Comparison of ENCODE assay signal across 8 mouse cellular contexts in genomic region chr9:21926784-21927183, GRCm38 (mm10). TPM values are rescaled to one million over a fixed set of nuclear protein-coding genes. Genes with fewer than 3 reads are reported as not detected.
DNase-seq lines count a peak whose midpoint lies in the region; ATAC-seq and TF ChIP-seq lines count a peak whose summit lies in the region.

No protein-coding gene starts in this region.

- peak overlapping the region; percentile 61 for H3K4me2 ChIP-seq in forebrain, embryonic 12.5 days
- peak overlapping the region; percentile 56 for H3K4me2 ChIP-seq in limb, embryonic 15.5 days
- H3K4me2 ChIP-seq in neural tube, embryonic 13.5 days: peak overlapping the region; percentile 67

- H3K9me3 ChIP-seq in forebrain, embryonic 12.5 days: no peaks in the 10 kb centered on the region
- no peaks in the 10 kb centered on the region for H3K9me3 ChIP-seq in limb, embryonic 15.5 days
- H3K9me3 ChIP-seq in neural tube, embryonic 13.5 days: no peaks in the 10 kb centered on the region

- no peaks in the 10 kb centered on the region for H3K36me3 ChIP-seq in spleen, adult 2 months (ENCODE audit: control insufficient read depth, insufficient read depth, low read length)
- H3K36me3 ChIP-seq in forebrain, embryonic 12.5 days (replicated peaks): peaks cover 4% of the 10 kb centered on the region
- peaks cover 5% of the 10 kb centered on the region; the same call in 1 of the 2 replicates for H3K36me3 ChIP-seq in limb, embryonic 15.5 days
- peaks cover 7% of the 10 kb centered on the region; the same call in 1 of the 2 replicates for H3K36me3 ChIP-seq in neural tube, embryonic 13.5 days

- DNase-seq in spleen, adult 2 months (ENCODE audit: low read depth in 1 of 2, low spot score in 2 of 2): no peak
- no peak for DNase-seq in spleen, postnatal 36 days (ENCODE audit: low spot score in 2 of 2)
- no peak for DNase-seq in thymus, postnatal 14 days
- no peak for DNase-seq in left cerebral cortex, postnatal 10 days (ENCODE audit: extremely low spot score in 1 of 2, low spot score in 2 of 2)
- no peak for DNase-seq in ovary, postnatal 10 days (ENCODE audit: low spot score)

- 10% methylated on average over 6 of the region's 6 CpGs for WGBS in spleen, adult 2 months
- 3% methylated on average over 6 of the region's 6 CpGs for WGBS in forebrain, embryonic 12.5 days
- 3% methylated on average over 6 of the region's 6 CpGs for WGBS in limb, embryonic 15.5 days
- 3% methylated on average over 6 of the region's 6 CpGs for WGBS in neural tube, embryonic 13.5 days

- H3K4me3 ChIP-seq in spleen, adult 2 months (ENCODE audit: extremely low read depth, insufficient read depth, insufficient read length): peak overlapping the region; percentile 44
- H3K4me3 ChIP-seq in forebrain, embryonic 12.5 days (replicated peaks): peak overlapping the region; percentile 49
- peak overlapping the region; percentile 51 for H3K4me3 ChIP-seq in limb, embryonic 15.5 days
- H3K4me3 ChIP-seq in neural tube, embryonic 13.5 days: peak overlapping the region; percentile 52

- intact Hi-C loops in left cerebral cortex, postnatal 10 days (cut with DNase I): no loop called here

- 0 out of 2 replicates have a peak, but pooled peaks have one; percentile 2 for ATAC-seq in forebrain, embryonic 12.5 days (ENCODE audit: low FRiP score)
- ATAC-seq in limb, embryonic 15.5 days (ENCODE audit: insufficient number of reproducible peaks, low FRiP score, low TSS enrichment, low read depth): no peak
- ATAC-seq in neural tube, embryonic 13.5 days (ENCODE audit: low read depth): peak; percentile 15; the same call in 1 of the 2 replicates

- no peaks in the 10 kb centered on the region; the same call in none of the 2 replicates for H3K4me1 ChIP-seq in spleen, adult 2 months (ENCODE audit: control insufficient read depth, insufficient read depth, insufficient read length)
- peaks cover 16% of the 10 kb centered on the region for H3K4me1 ChIP-seq in forebrain, embryonic 12.5 days
- peaks cover 17% of the 10 kb centered on the region for H3K4me1 ChIP-seq in limb, embryonic 15.5 days
- peaks cover 16% of the 10 kb centered on the region for H3K4me1 ChIP-seq in neural tube, embryonic 13.5 days (replicated peaks)

- peak overlapping the region; percentile 67 for H3K9ac ChIP-seq in forebrain, embryonic 12.5 days
- peak overlapping the region; percentile 34 for H3K9ac ChIP-seq in limb, embryonic 15.5 days
- peak overlapping the region; percentile 79 for H3K9ac ChIP-seq in neural tube, embryonic 13.5 days

- no peak overlapping the region for H3K27ac ChIP-seq in spleen, adult 2 months (ENCODE audit: insufficient read depth, low read length)
- H3K27ac ChIP-seq in forebrain, embryonic 12.5 days: peak overlapping the region; percentile 33; the same call in 1 of the 2 replicates
- peak overlapping the region; percentile 59 for H3K27ac ChIP-seq in limb, embryonic 15.5 days
- peak overlapping the region; percentile 71 for H3K27ac ChIP-seq in neural tube, embryonic 13.5 days (replicated peaks)

- no peak for TF ChIP-seq CTCF in spleen, adult 2 months (IDR thresholded peaks at IDR 0.05; ENCODE audit: extremely low read depth, insufficient read depth, insufficient read length, insufficient replicate concordance)

- H3K27me3 ChIP-seq in spleen, adult 2 months (ENCODE audit: control insufficient read depth, insufficient read depth, low read length): no peaks in the 10 kb centered on the region
- H3K27me3 ChIP-seq in forebrain, embryonic 12.5 days: no peaks in the 10 kb centered on the region; the same call in 1 of the 2 replicates
- no peaks in the 10 kb centered on the region for H3K27me3 ChIP-seq in limb, embryonic 15.5 days
- no peaks in the 10 kb centered on the region for H3K27me3 ChIP-seq in neural tube, embryonic 13.5 days

- TF ChIP-seq POLR2A in spleen, adult 2 months (IDR thresholded peaks at IDR 0.05; ENCODE audit: low read depth, low read length): no peak

RNA-seq across cellular contexts. Expression of gene Ccdc159, which starts 0.5 kb away (rescaled TPM):
- 0.75 and 0.95 TPM in 2 replicates for polyA plus RNA-seq in spleen, adult 2 months (2012; rRNA removed)
- 5.2 and 5.8 TPM in 2 replicates for polyA plus RNA-seq in forebrain, embryonic 12.5 days (2016; fragmentation: Nextera tagmentation; extraction: Ambion mirVana)
- polyA plus RNA-seq in limb, embryonic 15.5 days (2015; fragmentation: Nextera tagmentation; extraction: Ambion mirVana): 3.2 and 4.1 TPM in 2 replicates
- polyA plus RNA-seq in neural tube, embryonic 13.5 days (2015; fragmentation: Nextera tagmentation; extraction: Ambion mirVana): 7.6 and 8.3 TPM in 2 replicates
- 10 to 100 TPM; 15.3 to 15.8 TPM for total RNA-seq in left cerebral cortex, postnatal 10 days (2021)

RNA-seq across cellular contexts. Expression of gene Tmem205, which starts 0.6 kb away (rescaled TPM):
- 19.4 and 24.1 TPM in 2 replicates for polyA plus RNA-seq in spleen, adult 2 months (2012; rRNA removed)
- polyA plus RNA-seq in forebrain, embryonic 12.5 days (2016; fragmentation: Nextera tagmentation; extraction: Ambion mirVana): 32.9 and 33.3 TPM in 2 replicates
- 53.4 and 56.0 TPM in 2 replicates for polyA plus RNA-seq in limb, embryonic 15.5 days (2015; fragmentation: Nextera tagmentation; extraction: Ambion mirVana)
- polyA plus RNA-seq in neural tube, embryonic 13.5 days (2015; fragmentation: Nextera tagmentation; extraction: Ambion mirVana): 41.7 and 47.4 TPM in 2 replicates
- total RNA-seq in left cerebral cortex, postnatal 10 days (2021): 10 to 100 TPM; 31.2 to 35.1 TPM

RNA-seq across cellular contexts. Expression of gene Rab3d, which starts 8.8 kb away (rescaled TPM):
- polyA plus RNA-seq in spleen, adult 2 months (2012; rRNA removed): 21.1 and 29.6 TPM in 2 replicates
- 12.4 and 13.1 TPM in 2 replicates for polyA plus RNA-seq in forebrain, embryonic 12.5 days (2016; fragmentation: Nextera tagmentation; extraction: Ambion mirVana)
- 57.3 and 57.7 TPM in 2 replicates for polyA plus RNA-seq in limb, embryonic 15.5 days (2015; fragmentation: Nextera tagmentation; extraction: Ambion mirVana)
- polyA plus RNA-seq in neural tube, embryonic 13.5 days (2015; fragmentation: Nextera tagmentation; extraction: Ambion mirVana): 25.9 and 26.2 TPM in 2 replicates
- 10 to 100 TPM; 22.0 to 25.0 TPM for total RNA-seq in left cerebral cortex, postnatal 10 days (2021)

RNA-seq across cellular contexts. Expression of gene Plppr2, which starts 10.0 kb away (rescaled TPM):
- 2.6 and 3.9 TPM in 2 replicates for polyA plus RNA-seq in spleen, adult 2 months (2012; rRNA removed)
- 37.0 and 40.9 TPM in 2 replicates for polyA plus RNA-seq in forebrain, embryonic 12.5 days (2016; fragmentation: Nextera tagmentation; extraction: Ambion mirVana)
- 8.4 and 8.7 TPM in 2 replicates for polyA plus RNA-seq in limb, embryonic 15.5 days (2015; fragmentation: Nextera tagmentation; extraction: Ambion mirVana)
- polyA plus RNA-seq in neural tube, embryonic 13.5 days (2015; fragmentation: Nextera tagmentation; extraction: Ambion mirVana): 69.5 and 73.1 TPM in 2 replicates
- total RNA-seq in left cerebral cortex, postnatal 10 days (2021): 100 to 1,000 TPM; 259 to 269 TPM

RNA-seq across cellular contexts. Expression of gene Swsap1, which starts 28.8 kb away (rescaled TPM):
- polyA plus RNA-seq in spleen, adult 2 months (2012; rRNA removed): 6.5 and 7.4 TPM in 2 replicates
- polyA plus RNA-seq in forebrain, embryonic 12.5 days (2016; fragmentation: Nextera tagmentation; extraction: Ambion mirVana): 7.4 and 9.5 TPM in 2 replicates
- polyA plus RNA-seq in limb, embryonic 15.5 days (2015; fragmentation: Nextera tagmentation; extraction: Ambion mirVana): 7.0 and 9.2 TPM in 2 replicates
- polyA plus RNA-seq in neural tube, embryonic 13.5 days (2015; fragmentation: Nextera tagmentation; extraction: Ambion mirVana): 8.8 and 10.7 TPM in 2 replicates
- 10 to 100 TPM; 12.6 to 14.9 TPM for total RNA-seq in left cerebral cortex, postnatal 10 days (2021)
